Mouse (Mus musculus): ENCODE data around the gene 1700016D06Rik. TPM values are rescaled to one million over a fixed set of nuclear protein-coding genes. Genes with fewer than 3 reads are reported as not detected.
A peak's percentile ranks its signal among the peaks of the same experiment; 100 is the strongest.
"Not testable (repeated sequence)": the region's sequence is repeated elsewhere in the genome, so short reads cannot be mapped to it uniquely, and the experiment has no call there.

Gene 1700016D06Rik
- polyA plus RNA-seq, 1 experiment, result not detected

DNA sequence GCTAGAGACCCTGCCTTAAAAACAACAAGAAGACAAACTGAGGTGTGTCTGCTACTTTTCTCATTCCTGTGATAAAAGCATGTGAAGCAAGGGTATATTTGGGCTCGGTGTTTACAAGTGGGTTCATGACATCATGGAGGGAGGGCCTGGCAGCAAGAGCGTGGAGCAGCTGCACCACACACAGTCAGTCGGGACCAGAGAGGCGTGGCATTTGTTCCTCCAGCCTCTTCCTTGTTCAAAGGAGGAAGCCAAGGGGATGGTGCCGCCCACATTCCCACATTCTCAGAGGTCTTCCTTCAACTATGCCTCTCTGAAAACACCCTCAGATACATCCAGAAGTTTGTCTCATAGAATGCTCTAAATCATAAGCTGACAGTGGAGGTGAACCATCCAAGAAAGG lies 2.9 kb upstream of the 1700016D06Rik start:
- no peak for DNase-seq (ENCODE audit: low spot score)

DNA sequence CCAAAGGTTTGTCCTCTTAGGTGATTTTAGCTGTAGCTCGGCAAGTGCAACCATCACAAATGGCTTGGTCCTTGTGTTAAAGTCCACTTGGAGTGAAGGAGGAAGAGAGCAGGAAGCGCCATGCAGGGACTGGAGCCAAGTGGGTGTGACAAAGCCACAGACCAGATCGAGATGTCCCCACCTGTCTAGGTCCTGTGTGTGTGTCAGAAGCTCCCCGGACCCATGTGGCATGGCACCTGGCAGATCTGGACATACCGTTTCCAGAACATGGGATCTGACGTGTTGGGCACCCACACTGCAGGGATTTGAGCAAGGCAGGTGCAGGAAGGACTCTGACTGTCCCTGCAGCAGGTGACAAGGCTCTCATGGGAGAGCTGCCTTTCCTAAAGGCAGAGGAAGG lies 565 bp upstream of the 1700016D06Rik start:
- no peak for DNase-seq (ENCODE audit: low spot score)

DNA sequence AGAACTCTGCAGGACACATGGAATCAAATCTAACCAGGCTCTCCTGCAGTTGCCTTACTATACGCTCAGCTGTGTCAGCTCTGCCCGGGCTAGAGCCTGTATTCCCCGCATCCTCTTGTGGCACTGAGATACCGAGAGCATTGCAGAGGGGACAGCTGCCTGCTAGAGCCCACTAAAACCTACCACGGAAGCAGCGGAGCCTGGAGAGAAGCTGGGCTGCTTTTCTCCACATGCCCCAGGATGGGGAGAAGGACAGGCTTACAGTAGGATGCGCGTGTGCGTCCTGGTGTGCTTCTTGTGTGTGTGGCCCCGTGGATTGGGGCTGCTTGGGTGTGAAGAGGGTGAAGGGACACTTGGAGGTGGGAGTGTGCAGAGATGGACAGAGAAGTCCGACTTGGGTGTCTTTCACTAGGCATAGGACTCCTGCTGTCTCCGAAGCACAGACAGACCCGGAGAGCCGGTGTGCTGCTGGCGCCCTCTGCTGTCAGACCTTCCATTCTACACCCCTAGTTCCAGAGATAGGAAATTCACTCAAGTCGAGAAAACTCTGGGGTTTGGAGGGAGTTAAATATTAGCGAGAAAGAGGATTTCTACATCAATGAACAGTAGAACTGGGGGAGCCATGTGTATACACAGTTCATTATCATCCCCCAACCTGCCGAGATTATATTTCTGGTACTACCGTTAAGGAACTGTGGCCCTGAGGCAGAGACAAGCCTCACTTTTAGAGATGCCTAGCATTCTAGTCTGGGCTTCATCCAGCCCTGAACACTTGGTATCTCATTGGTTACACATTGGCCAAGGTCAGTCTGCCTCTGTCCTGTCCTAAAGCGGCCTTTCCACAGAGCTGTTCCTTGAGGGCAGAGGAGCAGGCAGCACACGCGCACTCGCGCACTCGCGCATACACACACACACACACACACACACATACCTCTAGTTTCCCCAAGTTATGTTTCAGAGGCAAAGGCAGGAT lies 517 bp downstream of the 1700016D06Rik start:
- peak; percentile 61 for DNase-seq (ENCODE audit: low spot score)

DNA sequence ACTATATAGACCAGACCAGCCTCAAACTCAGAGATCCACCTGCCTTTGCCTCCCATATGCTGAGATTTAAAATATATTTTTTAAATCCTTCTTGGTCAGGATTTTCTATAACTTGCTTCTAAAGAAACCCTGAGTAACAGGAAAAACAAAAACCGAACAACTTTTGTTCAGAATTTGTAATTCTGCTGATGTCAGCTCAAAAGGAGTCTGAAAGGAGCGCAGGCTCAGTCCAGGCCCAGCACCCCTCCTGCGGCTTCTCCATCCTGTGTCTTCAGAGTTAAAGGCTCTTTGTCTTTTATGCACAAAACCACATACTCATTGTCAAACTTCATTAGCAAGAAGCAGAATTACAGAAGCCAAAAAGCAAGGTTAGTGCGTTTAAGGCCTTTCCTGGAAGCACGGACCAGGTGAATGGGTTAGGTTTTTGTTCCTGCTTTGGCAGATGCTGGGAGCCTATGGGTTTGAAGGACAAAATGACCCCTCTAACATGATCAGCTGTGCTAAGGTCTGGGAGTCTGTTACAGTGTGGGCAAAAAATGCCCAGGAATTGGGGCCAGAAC lies 1.3 kb downstream of the 1700016D06Rik start:
- no peak for DNase-seq (ENCODE audit: low spot score)

DNA sequence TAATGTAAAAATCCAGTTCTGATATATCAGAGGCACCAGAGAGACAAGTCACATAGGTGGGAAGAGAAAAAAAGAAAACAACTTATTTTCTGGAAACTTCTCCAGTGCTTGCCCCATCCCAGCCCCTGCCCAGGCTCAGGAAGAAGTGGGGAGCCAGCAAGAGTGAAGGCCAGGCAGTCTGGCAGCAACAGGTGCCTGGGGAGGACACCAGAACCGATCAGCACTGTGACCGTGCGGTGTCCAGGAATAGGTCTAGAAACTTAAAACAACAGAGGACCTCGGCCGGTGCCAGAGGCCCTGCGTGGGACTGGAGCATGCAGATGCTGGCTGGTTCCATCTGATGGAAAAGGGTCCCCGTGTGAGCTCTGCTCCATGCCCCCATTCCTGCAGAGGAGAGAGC lies 3.4 kb downstream of the 1700016D06Rik start:
- no peak for DNase-seq (ENCODE audit: low spot score)

DNA sequence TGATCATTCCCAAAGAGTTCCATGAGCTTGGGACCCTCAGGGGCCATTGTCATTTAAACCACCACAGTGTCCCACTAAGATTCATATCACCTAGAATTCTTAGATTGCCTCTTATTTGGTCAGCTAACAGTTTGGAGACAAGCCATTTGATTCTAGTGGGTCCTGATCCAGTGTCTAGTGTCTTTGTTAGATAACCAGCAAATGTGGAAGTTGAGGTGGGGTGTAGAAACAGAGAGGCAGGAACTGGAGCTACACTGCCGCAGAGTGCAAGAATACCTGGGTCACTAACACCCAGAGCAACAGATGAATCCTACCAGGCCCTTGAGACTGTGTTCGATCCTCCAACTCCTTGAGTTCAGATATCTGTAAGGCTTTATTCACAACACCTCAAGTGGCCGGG lies 4.7 kb downstream of the 1700016D06Rik start:
- DNase-seq (ENCODE audit: low spot score), result no peak

DNA sequence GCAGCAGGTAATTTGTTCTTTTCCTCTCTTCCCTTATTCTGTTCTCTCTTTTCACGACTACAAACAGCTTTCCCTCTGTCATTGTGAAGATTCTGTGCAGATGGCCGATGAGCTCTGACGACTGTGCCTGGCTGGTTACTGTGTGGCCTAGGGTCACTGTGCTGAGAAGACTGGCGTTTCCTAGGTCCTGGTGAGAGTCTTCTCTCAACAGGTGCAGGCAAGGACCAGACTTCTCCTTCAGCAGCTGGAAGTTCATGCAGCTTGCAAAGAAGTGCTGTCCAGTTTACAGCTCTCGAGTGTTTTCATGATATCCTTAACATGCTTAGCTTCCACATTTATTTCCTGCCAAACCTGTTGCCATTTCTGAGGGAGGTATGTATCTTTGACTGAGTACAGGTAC lies 6.9 kb downstream of the 1700016D06Rik start:
- no peak for DNase-seq (ENCODE audit: low spot score)

DNA sequence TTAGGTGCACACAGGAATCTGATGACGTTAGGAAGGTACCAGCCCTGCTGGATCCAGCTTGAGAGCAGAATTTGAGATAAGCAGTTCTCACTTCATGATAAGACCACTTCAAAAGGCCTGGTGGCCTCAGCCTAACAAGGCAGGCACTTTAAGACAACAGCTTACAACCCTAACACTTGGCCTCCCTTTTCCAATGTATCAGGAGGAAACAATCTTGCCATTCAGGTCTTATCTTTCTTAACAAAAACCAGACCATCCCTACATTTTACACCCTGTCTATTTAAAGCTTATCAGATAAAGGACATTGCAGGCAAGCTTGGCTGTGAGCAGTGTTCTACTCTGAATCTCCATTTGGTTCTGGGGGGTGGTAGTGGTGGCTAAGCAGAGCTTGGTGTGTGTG lies 8.4 kb downstream of the 1700016D06Rik start:
- no peak for DNase-seq (ENCODE audit: low spot score)

DNA sequence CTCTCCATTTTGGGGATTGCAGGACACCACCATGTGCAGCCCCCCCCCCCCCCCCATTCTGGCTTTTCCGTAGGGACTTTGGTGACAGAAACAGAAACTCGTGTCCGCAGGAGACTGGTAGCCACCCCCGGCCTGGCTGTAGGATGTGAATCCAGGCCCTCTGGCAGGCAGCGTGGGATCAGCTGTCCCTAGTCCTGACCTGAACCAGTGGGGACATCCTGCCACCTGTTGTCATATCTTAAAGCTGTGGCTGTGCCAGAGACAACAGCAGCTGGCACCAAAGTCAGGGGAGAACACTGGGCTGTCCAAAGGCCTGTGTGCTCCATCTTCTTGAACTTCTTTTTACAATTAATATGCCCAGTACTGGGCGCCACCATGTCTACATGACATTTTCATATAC lies 9.1 kb downstream of the 1700016D06Rik start:
- no peak for DNase-seq (ENCODE audit: low spot score)

DNA sequence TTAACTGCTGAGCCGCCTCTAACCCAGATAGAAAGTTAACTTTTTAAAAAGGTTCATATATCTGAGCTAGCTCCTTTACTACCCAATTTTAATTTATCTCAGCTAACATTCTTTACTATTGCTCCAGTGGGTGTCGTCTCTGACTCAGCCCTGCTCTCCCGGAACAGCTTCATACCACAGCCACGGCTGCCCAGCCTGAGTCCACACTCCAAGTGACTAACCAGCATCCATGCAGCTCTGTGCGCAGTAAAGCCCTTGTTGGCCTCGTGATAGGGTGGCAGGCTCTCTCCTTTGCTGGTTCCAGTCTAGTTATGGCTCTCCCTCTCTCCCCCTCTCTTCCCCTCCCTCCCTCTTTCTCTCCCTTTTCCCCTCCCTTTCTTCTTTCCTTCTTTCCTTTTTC lies 9.6 kb downstream of the 1700016D06Rik start:
- DNase-seq (ENCODE audit: low spot score), result no peak

DNA sequence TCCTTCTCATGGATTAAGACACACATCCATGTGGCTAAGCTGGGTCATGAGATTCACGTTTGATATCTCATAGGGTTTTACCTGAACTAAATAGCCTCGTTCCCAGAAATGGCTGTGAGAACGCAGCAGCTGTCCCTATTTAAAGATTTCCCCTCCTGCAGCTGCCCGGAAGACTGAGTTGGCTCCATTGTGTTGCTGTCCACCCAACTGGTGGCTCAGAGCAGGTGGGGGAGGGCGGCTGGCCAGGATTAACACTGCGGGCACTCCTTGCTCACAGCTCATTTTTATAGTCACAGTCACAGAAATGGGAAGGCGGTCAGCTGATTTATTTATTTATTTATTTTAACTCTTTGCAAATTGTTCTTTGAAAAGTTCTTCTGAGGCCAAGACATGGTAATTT lies 10.9 kb downstream of the 1700016D06Rik start:
- DNase-seq (ENCODE audit: low spot score), result no peak

DNA sequence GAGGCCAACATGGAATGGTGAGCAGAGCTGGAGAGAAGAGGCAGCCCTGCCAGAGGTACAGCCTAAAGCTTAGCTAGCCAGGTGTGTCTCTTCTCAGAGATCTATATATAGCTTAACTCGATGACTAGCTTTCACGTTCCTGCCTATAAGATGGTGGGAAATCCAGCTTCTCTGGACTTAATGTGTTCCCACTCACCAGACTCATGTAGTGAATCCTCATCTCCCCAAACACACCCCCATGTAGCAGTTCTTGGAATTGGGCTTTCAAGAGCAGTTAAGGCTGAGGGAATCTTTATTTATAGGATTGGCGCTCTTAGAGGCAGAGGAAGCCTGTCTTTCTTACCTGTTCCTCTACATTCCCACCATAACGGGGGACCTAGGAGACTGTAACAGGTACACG lies 13.6 kb downstream of the 1700016D06Rik start:
- DNase-seq (ENCODE audit: low spot score), result no peak

DNA sequence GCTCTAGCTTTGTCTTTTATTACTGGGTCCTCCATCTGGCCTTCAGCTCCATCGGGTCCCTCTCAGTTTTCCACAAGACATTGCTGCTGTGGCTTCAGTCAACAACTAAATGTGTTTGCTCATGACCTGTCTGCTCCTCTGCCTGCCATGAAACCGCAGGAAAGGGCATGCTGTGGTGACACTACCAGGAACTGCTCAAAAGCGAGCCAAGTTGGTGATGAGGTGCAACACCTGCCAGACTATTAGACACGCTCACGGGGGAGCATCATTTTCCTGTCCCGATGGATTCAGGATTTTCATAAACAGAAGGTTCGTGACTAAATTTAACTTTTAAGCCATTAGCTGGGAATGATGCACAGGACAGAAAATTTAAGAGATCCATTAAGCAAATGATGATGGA lies 16.3 kb downstream of the 1700016D06Rik start:
- no peak for DNase-seq (ENCODE audit: low spot score)

DNA sequence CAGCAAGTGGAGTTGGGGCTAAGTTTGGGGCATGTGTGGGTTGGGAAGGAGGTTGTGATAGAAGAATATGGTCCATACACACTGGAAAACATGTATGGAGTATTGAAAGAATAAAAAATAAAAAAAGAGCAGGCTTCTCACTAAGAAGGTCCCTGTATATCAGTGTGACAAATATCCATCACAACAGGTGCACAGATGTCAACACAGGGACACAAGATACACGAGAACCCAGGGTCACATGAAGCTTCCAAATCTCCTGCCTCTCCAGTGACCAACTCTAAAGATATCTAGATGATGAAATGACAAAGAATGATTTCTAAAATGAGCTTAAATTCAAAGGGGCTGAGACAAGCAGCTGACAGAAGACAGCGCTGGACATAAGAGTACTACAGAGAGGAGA lies 32.6 kb downstream of the 1700016D06Rik start:
- DNase-seq (ENCODE audit: low spot score), result no peak

DNA sequence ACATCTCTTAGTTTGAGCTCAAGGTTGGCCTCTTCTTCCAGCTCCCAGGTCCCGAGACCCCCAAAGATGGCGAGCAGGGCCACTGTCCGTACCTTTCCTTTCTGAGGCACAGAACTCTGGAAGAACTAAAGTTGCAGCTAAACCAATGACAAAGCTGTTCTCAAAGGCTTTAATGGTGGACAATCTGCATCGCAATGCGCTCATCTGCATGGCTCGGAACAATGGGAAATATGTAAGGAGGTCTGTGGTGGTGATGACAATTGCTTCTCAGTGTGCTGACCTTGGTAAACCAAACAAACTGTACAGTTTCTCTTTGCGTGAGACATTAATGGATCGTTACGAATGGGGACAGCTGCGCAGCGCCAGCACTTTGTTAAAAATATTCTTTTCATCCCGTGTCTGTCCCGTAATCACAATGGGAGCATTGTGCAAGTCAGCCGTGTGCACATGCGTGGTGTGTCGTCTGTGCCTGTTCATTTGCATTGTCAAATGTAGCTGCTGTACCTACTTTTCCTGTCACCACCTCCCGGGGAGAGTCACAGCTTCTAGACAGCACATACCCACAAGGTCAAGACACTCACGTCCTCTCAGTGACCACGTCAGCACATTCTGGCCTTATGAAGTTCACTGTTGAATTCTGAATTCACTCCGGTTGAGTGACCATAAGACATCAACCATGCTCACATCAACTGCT lies 34.7 kb downstream of the 1700016D06Rik start:
- not testable (repeated sequence) for DNase-seq (ENCODE audit: low spot score)

DNA sequence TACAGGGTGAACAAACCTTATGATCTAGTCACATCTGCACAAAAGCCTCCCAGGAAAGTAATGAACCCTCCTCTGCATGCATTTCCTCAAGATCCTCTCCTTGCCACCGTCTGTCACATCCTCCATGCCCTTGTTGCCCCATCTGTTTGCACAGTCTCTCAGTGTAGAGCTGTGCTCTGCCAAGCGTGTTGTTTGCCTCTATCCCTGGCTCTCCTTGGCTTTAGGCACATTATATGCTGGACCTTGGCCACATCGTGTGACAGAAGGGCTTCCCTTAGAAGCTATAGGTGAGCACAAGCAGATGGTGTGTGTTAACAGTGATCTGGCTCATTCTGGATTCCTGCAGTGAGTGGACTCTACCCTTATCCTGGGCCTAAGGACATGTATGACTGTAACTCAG lies 38.9 kb downstream of the 1700016D06Rik start:
- DNase-seq (ENCODE audit: low spot score), result no peak

DNA sequence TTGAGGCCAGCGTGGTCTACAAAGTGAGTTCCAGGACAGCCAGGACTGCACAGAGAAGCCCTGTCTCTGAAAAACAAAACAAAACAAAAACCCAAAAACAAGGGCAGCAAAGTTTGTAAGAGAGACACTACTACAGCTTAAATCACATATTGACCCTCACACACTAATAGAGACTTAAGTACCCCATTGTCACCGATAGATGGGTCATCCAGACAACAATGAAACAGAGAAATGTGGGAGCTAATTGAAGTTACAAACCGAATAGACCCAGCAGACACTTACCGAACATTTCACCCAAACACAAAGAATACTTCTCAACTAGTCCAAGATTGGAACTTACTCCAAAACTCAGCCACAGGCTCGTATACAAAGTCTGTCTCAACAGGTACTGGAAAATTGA lies 50.8 kb downstream of the 1700016D06Rik start:
- no peak for DNase-seq (ENCODE audit: low spot score)

DNA sequence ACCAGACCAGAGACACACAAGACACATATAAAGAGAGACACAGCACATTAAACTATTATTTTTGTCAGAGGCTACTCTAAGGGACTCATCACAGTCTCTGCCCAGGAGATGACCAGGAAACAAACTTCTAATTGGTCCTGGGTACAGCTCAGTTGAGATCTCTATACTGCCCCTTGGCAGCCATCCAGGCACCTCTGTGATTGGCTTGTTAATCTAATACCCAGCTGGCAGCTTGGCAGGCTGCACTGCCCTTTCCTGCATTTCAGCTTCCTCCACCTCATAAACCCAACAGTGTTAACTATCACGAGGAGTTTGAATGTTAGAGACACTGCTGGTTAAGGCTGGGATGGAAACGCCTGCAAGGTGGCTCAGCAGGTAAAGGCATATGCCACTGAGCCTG lies 57.7 kb downstream of the 1700016D06Rik start:
- DNase-seq (ENCODE audit: low spot score), result no peak

DNA sequence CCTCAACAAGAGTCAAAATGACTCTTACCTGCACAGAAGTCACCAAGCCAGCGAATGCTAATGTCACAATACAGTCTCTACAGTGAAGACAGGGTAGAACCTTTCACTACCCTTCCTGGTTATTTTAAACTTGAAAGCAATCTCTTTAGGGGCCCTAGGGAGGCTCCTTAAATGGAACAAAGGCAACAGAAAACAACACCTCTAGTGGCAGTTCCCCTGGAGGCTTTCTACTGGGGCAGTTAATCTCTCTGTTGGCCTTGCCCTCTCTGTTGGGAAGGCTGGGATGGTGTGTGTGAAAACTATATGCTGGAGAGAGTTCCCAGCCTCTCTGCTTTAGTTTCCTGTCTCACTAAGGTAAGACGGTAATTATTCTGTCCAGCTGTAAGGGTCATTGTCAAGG lies 60.3 kb downstream of the 1700016D06Rik start:
- no peak for DNase-seq (ENCODE audit: low spot score)

DNA sequence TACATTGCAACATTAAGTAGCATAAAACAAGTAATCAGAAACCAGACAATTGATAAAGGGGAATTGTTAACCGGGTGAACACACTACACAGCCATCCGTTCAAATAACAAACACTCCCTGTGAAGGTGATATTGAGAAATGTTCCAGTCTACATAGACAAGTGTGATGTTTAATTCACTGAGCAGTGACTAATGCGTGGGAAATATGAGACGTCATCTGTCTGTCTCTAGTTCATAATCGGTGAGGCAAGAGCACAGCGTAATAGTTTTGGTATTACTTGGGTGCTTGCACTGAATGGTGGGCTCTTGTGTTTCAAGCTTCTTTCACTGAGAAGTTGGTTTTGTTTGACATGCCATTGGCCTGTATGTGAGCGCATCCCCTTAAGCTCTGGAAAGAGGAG lies 63.3 kb downstream of the 1700016D06Rik start:
- DNase-seq (ENCODE audit: low spot score), result no peak

DNA sequence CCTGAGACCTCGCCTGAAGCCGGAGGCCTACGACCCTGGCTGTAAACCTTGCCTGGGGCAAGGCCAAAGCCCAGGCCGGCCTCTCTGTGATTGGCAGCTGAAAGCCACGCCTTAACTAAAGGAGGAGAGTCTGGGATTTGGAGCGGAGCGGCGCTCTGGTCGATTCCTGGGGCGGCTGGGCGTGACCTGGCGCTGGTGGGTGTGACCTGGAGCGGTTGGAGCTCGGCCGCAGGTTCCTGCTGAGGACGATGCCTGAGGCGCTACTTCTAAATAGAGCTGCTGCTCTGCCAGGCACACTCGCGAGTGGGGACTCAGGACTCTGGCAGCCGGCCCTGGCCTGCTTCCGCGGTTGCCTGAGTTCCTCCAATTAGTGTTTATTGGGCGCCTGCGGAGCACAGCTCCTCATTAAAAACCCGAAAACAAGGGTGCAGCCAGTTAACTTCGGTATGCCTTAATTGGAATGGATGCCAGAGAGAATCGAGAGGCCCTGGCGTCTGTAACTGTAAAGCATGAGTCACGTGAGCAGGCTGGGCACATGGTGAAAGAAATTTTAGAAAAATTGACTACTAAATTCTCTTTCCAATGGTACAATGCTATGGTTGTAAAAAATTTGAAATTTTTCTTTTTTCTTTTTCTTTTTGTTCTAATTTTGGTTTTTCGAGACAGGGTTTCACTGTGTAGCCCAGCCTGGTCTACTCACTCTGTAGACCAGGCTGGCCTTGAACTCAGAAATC lies 64.4 kb downstream of the 1700016D06Rik start:
- DNase-seq (ENCODE audit: low spot score), result peak; percentile 53

DNA sequence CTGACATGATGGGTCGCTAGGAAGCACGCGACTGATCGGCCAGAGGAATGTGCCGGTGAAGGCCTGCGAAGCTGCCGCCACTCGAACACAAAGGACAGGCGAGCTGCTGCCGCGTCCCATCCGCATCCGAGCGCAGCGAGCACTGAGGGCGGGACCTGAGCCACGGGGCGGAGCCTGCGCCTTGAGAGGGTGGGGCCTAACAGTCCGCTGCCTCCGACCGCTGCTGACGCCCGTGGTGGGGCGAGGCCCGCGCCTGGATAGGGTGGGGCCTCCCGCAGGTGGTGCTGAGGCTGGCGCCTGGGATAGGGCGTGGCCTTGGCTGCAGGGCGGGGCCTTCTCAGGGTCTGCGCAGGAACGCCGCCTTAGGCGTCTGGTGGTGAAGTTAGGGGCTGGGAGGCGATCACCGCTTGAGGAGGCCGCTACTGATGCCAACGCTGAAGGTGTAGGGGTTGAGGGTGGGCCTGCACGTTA lies 65.2 kb downstream of the 1700016D06Rik start, which contains the start of gene Ankrd10:
Gene Ankrd10, minus strand, starts transcription at position 147 of the 471 bp plus-strand sequence.
- peak; percentile 92 for DNase-seq (ENCODE audit: low spot score)

Data from urinary bladder, adult 2 months (tissue).